Mouse (Mus musculus): Measurements from ENCODE around the gene Arhgef17.

- TF ChIP-seq CTCF (IDR thresholded peaks at IDR 0.05; ENCODE audit: borderline replicate concordance, insufficient read depth, low read length) (no peak), POLR2A (IDR thresholded peaks at IDR 0.05; ENCODE audit: low read depth, low read length) (no peak)
Observed at GRCm38 (mm10) chr7:100835168-100835567, 96.7 kb downstream of the Arhgef17 start.

Measured in embryonic fibroblast, embryonic 13.5 days (primary cell).